Mouse (Mus musculus): ENCODE data around the gene Ust.
A peak's percentile ranks its signal among the peaks of the same experiment; 100 is the strongest.

Ust gene

GRCm38 (mm10) chr10:8498951-8499891, 19.4 kb downstream of the Ust start:
- DNase-seq (ENCODE audit: low spot score) = no peak

- no peak for DNase-seq (ENCODE audit: low spot score)
These were observed 23.0 kb downstream of the Ust start for GRCm38 (mm10) chr10:8495543-8496141.

GRCm38 (mm10) chr10:8491909-8492591, 26.6 kb downstream of the Ust start:
- DNase-seq (ENCODE audit: low spot score) = no peak

- DNase-seq (ENCODE audit: low spot score) = no peak
These were observed 31.2 kb downstream of the Ust start for GRCm38 (mm10) chr10:8487388-8487787.

- DNase-seq (ENCODE audit: low spot score) = no peak
These were observed 34.1 kb downstream of the Ust start for GRCm38 (mm10) chr10:8484487-8484886.

- DNase-seq (ENCODE audit: low spot score) = no peak
These were observed 35.8 kb downstream of the Ust start for GRCm38 (mm10) chr10:8482779-8483178.

- no peak for DNase-seq (ENCODE audit: low spot score)
These were observed 38.8 kb downstream of the Ust start for GRCm38 (mm10) chr10:8479779-8480178.

GRCm38 (mm10) chr10:8477936-8478335, 40.7 kb downstream of the Ust start:
- no peak for DNase-seq (ENCODE audit: low spot score)

GRCm38 (mm10) chr10:8471995-8472394, 46.6 kb downstream of the Ust start:
- DNase-seq (ENCODE audit: low spot score) = no peak

GRCm38 (mm10) chr10:8471012-8471411, 47.6 kb downstream of the Ust start:
- no peak for DNase-seq (ENCODE audit: low spot score)

- DNase-seq (ENCODE audit: low spot score) = no peak
These were observed 49.1 kb downstream of the Ust start for GRCm38 (mm10) chr10:8469516-8469915.

- no peak for DNase-seq (ENCODE audit: low spot score)
These were observed 49.8 kb downstream of the Ust start for GRCm38 (mm10) chr10:8468651-8469386.

- no peak for DNase-seq (ENCODE audit: low spot score)
These were observed 52.7 kb downstream of the Ust start for GRCm38 (mm10) chr10:8465918-8466317.

GRCm38 (mm10) chr10:8465216-8465615, 53.4 kb downstream of the Ust start:
- DNase-seq (ENCODE audit: low spot score) = no peak

- DNase-seq (ENCODE audit: low spot score) = no peak
These were observed 57.3 kb downstream of the Ust start for GRCm38 (mm10) chr10:8461372-8461771.

GRCm38 (mm10) chr10:8454711-8455110, 63.9 kb downstream of the Ust start:
- DNase-seq (ENCODE audit: low spot score) = peak; percentile 4

- DNase-seq (ENCODE audit: low spot score) = no peak
These were observed 70.9 kb downstream of the Ust start for GRCm38 (mm10) chr10:8447681-8448080.

- no peak for DNase-seq (ENCODE audit: low spot score)
These were observed 71.7 kb downstream of the Ust start for GRCm38 (mm10) chr10:8446972-8447371.

GRCm38 (mm10) chr10:8444052-8444451, 74.6 kb downstream of the Ust start:
- DNase-seq (ENCODE audit: low spot score) = no peak

GRCm38 (mm10) chr10:8431857-8432256, 86.8 kb downstream of the Ust start:
- DNase-seq (ENCODE audit: low spot score) = no peak

GRCm38 (mm10) chr10:8428787-8429778, 89.5 kb downstream of the Ust start:
- no peak for DNase-seq (ENCODE audit: low spot score)

All from embryo, embryonic 10 days (tissue).